Mouse (Mus musculus): ENCODE results near the gene B230217C12Rik.

DNA sequence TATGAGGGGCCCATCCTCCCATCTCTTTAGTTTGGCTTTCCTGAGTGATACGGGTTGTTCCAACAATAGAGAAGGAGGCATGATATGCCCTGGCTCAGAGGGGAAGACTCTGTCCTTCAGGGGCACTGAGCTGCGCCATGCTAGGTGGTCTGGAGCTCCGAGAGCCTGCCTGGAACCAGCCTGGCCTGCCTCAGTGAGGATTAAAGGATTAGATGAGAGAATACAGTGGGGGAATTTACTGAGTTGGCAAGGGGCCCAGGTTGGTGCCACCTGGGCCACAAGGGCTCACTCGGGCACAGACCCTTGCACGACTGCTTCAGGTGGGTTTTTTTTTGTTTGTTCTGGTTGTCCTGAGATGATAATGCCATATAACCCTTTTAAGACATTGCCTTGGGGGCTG lies 24.4 kb upstream of the B230217C12Rik start:
- TF ChIP-seq CTCF (IDR thresholded peaks at IDR 0.05; ENCODE audit: low read depth) = no peak
- TF ChIP-seq EP300 (IDR thresholded peaks at IDR 0.05; ENCODE audit: low read depth) = no peak
